Mouse (Mus musculus): ENCODE measurements around the gene Krtcap3. TPM values are rescaled to one million over a fixed set of nuclear protein-coding genes. Genes with fewer than 3 reads are reported as not detected.

Gene Krtcap3
- total RNA-seq, 4 experiments from 2014 or later, result 1.5 to 3.6 (median 2.5) TPM

- no peak for DNase-seq (ENCODE audit: low spot score in 2 of 2)
Observed at GRCm38 (mm10) chr5:31252795-31253545, 1.5 kb downstream of the Krtcap3 start.

DNA sequence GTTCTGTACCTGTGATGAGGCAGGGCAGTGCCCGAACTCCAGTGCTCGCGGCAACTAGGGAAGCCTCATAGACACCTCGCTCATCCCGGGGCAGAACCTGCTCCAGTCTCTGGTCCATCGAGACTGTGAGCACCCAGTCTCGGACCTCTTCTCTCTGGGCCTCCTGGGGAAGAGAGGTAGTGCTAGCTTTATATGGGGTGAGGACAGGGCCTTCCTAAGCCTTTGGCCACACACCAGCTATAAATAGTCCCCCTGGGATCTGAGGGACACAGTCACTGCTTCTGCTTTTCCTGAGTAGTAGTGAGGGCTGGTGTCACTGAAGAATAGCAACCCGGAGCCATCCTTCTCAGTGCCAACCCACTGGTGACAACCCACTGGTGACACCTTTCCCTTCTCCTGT is 2.3 kb downstream of the Krtcap3 start:
- no peak for DNase-seq (ENCODE audit: low spot score in 2 of 2)

- no peak for DNase-seq (ENCODE audit: low spot score in 2 of 2)
Observed at GRCm38 (mm10) chr5:31254452-31254851, 3.0 kb downstream of the Krtcap3 start.

DNA sequence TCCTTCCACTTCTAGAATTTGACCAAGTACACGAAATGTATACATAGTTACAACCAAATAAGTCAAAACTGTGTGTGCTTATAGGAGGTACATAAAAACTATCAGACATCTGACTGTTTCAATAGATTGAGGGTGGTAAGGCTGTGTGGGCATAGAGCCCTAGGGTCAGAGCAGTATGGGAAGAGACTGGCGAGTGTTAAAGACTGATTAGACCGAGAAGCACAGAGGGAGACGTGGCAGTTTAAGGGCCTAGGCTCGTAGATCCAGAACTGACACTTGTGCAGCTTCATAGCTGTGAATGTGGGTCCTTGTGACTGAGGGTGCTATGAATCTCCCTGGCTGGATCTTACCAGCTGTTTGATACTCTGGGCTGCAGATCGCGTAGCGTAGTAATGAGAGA is 3.4 kb downstream of the Krtcap3 start:
- DNase-seq (ENCODE audit: low spot score in 2 of 2), result no peak

DNA sequence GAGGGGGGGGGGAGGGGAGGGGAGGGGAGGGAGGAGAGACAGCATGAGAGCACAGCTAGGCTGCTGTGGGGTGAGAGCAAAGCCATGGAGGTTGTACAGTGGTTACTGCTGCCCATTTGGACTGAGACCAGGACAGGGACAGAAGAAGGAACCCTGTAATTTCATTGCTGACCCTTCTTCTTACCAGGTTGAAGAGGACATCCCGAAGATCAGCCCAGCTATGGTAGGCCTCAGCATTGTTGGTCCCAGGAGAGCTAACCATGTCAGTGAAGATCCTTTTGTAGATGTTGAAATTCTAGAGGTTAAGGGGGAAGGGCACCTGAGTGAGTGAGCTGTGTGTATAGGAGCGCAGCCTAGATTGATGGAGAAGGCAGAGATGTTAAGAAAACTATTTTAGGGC is 3.9 kb downstream of the Krtcap3 start:
- no peak for DNase-seq (ENCODE audit: low spot score in 2 of 2)

DNA sequence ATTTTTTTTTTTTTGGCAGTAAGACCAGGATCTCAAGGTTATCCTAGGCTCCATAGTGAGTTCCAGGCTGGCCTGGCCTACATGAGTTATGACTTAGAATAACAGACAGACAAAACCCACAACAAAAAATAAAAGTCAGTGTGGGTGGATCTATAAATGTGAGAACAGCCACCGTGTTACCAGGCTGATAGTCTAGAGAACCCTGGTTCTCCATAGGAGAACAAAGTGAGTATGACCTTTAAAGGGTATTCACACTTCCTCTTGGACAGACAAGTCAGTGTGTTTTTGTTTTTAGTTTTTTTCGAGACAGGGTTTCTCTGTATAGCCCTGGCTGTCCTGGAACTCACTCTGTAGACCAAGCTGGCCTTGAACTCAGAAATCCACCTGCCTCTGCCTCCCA is 4.5 kb downstream of the Krtcap3 start:
- no peak for DNase-seq (ENCODE audit: low spot score in 2 of 2)

GRCm38 (mm10) chr5:31257616-31258015 is 6.1 kb downstream of the Krtcap3 start:
- DNase-seq (ENCODE audit: low spot score in 2 of 2), result no peak

- no peak for DNase-seq (ENCODE audit: low spot score in 2 of 2)
Observed at GRCm38 (mm10) chr5:31266101-31266500, 14.6 kb downstream of the Krtcap3 start.

GRCm38 (mm10) chr5:31267686-31268085 is 16.2 kb downstream of the Krtcap3 start:
- no peak for DNase-seq (ENCODE audit: low spot score in 2 of 2)

DNA sequence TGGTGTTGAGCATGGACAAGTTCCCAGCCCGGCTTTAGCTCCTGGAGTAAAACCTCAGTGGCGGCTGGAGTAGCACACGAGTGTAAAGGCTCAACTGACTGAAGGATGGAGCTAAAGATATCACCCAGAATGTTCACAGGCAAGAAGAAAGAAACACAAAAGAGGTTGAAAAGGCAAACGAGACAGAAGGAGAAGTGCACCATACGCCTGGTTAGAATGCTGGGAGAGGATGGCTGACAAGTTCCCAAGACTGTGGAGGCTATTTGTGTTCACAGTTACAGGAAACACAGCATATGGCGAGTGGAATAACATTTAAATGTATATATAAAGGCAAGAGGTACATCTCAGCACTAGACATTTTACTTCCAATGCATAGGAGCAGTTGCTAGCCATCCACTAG is 21.5 kb downstream of the Krtcap3 start:
- no peak for DNase-seq (ENCODE audit: low spot score in 2 of 2)

DNA sequence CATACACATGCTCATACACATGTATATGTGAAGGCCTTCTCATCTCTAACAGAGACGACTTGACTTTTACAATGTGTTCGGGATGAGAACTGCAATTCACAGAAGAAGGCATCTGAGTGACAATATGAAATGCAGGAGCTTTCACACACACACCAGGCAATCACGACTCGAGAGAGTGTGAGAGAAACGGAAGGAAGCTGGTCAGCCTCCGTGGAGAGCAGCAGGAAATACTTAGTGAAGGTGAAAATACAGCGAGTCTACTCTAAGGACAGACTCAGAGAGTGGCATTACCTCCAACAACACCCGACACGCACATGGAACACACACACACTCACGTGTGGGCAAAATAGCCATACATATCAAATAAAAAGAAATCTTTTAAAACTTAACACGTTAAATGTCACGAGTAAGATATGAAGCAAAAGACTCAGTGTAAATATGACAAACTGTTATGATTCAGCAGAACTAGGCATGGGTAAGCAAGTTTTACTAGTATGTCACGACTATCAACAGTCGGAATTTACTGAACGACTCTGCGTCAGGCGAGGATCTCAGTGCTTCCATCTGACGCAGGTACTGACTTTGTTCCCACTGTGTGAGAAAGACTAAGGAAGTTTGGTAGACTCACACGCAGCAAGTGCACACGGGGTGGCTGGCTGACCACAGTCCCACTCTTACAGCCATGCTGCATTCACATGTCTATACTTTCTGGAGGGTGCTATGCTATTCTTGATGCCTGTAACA is 27.9 kb downstream of the Krtcap3 start:
- no peak for DNase-seq (ENCODE audit: low spot score in 2 of 2)

DNA sequence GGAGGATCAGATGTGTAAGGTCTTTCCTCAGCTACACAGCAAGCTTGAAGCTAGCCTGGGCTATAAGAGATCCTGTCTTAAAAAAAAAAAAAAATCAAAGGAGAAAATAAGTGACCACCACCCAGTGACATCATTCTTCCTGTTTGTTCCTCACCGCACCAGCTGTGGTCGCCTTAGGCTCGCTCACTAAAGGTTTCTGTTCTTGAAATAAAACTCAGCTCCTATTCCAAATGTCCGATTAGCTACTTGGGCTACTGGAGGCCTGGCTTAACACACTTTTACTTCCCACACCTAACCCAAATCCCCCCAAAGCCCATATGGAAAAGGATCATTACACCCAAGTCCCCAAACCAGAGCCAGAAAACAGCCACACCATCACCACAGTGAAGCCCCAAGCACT is 36.7 kb downstream of the Krtcap3 start:
- DNase-seq (ENCODE audit: low spot score in 2 of 2), result no peak

DNA sequence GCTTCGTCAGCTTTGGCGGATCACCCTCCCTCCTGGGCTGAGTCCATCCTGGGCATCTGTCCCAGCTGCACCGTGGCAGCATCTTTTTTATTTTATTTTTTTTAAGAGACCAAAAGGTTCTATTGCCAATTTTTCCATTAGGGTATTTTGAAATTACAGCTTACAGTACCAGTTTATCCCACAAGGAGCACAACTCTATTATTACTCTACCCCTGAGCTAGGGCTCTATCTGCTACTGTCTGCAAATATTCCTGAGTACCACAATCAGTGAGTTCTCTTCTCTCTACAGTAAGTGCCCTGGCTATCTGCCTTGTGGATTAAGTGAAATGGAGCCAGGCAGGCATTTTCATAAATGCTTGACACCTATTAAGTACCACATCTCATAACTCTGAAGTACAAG is 37.2 kb downstream of the Krtcap3 start:
- no peak for DNase-seq (ENCODE audit: low spot score in 2 of 2)

GRCm38 (mm10) chr5:31289626-31290230 is 38.2 kb downstream of the Krtcap3 start:
- DNase-seq (ENCODE audit: low spot score in 2 of 2), result no peak

DNA sequence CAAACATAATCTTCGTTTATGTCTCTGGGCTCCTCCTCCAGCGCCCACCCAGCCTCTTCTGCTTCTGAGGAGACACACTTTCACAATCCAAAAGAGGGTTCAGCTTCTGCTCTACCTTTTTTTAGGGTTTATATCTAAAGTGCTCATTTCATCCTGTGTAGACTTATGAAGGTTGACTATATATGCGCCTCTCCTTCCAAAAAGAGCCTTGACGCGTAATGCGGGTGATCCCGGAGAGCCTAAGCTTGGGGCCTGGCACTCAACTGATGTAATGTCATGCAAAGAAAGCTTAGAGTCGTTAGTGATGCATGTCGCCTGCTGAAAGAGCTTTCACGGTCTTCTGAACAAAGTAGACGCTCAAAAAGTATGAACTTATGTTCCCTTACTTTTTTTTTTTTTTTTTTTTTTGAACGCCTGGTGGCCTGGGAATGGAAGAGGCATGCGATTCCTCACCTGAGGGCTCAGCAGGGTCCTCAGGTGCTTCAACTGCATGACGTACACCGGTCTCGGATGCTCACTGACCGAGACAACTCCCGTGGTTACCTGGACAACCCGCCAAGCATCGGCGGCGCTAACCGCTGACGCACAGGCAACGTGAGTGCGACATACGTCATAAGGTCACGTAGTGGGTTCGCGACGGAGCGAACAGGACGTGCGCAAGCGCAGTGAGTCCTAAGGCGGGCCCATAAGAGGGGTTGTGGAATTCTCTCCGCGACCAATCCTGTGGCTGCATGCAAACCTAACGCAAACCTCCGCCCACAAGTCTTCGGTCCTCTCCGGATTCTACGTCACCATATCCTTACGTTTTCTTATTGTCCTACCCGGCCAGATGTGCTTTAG is 39.2 kb downstream of the Krtcap3 start, which contains the start of gene Ift172:
Ift172 (minus strand) TSS at position 596 of the 840 bp plus-strand sequence.
- peak; percentile 89 to 97 for DNase-seq (ENCODE audit: low spot score in 2 of 2)

- DNase-seq (ENCODE audit: low spot score in 2 of 2), result no peak
Observed at GRCm38 (mm10) chr5:31291361-31291688, 39.8 kb downstream of the Krtcap3 start.

- no peak for DNase-seq (ENCODE audit: low spot score in 2 of 2)
Observed at GRCm38 (mm10) chr5:31294964-31295605, 43.6 kb downstream of the Krtcap3 start.

- peak; percentile 25 to 39 for DNase-seq (ENCODE audit: low spot score in 2 of 2)
Observed at GRCm38 (mm10) chr5:31295606-31296141, 44.2 kb downstream of the Krtcap3 start, which contains the start of gene Fndc4. Fndc4 (minus strand) TSS chr5:31296080.

DNA sequence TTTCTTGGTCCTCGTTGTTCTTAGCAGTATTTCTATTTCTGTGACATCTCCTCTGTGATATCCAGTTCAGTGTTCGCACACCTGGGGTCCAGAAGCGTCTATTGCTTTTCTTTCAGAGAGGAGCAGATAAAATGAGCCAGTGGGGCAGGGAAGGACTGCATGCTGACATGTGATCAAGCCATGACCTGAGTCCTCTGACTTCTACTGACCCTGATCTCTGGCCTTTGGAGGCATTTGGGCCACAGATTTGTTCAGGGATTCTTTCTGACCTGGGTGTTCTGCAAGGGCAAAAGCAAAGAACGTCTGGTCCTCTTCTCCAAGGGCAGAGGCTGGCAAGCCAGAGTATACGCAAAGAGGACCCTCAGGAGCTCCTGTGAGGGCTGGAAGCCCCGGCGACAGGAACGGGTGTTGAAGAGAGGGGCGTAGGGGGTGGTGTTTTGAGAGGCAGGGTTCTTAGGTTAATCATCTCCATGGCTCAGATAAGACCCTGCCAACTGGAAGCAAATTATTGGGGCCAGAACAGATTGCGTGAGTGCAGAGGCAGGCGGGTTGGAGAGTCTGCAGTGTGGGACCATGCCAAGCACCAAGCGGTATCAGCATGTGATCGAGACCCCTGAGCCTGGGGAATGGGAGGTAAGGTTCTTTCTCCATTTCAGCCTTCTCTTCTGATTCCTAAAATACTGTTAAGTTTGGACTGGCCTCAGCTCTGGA is 45.7 kb downstream of the Krtcap3 start, which contains the start of gene Gckr:
Gckr (plus strand) TSS at position 397 of the 711 bp plus-strand sequence.
- no peak for DNase-seq (ENCODE audit: low spot score in 2 of 2)

DNA sequence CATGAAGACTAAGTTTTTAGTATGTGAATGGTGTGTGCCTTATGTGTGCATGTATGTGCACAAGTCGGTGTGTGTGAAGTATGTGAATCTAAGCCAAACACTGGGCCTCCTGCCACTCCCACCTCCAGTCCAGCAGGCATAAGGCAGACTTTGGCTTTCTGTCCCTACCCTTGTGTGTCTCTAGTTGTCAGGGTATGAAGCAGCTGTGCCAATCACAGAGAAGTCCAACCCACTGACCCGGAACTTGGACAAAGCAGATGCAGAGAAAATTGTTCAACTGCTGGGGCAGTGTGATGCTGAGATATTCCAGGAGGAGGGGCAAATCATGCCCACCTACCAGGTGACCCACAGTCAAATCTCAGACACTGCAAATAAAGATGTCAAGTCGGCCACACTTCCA is 46.5 kb downstream of the Krtcap3 start:
- DNase-seq (ENCODE audit: low spot score in 2 of 2), result no peak
